Mouse (Mus musculus): ENCODE measurements around the gene Rpgrip1.
"Not testable (repeated sequence)": the region's sequence is repeated elsewhere in the genome, so short reads cannot be mapped to it uniquely, and the experiment has no call there.

Gene Rpgrip1

DNA sequence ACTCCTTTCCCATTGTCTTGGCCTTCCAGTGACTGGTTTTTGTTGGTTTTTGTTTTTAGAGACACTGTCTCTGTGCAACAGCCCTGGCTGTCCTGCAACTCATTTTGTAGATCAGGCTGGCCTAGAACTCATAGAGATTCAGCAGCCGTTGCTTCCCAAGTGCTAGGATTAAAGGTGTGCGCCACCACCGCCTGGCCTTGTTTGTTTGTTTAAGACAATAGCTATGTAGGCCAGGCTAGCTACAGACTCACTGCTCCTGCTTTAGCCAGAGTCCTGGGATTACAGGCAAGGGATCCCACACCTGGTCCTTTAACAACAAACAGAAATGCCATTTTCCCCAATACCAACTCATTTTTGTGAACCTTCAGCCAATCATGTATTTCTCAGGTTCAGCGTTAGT is at the start of gene Rpgrip1:
Gene Rpgrip1, plus strand, starts transcription at position 359 of the 400 bp plus-strand sequence.
- DNase-seq: no peak

DNA sequence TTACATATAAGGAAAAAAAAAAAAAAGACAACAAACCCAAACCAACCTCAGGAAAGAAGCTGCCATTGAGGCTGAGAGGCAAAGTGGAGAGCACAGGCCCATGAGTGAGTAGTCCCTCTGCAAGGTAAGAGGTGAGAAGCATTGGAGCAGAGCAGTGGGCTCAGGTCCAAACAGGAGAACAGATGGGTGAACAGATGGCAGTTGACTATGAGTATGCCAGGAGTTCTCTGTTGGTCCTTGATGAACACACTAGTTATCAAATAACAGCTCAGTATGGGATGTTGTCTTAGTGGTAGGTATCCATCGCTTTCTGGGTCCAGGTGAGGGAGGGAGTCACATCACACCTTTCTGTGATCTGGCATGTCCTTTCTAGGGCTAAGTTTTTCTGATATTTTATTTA is 49.7 kb upstream of the Rpgrip1 start:
- DNase-seq: no peak

- no peak for DNase-seq
These were observed 48.7 kb upstream of the Rpgrip1 start for GRCm38 (mm10) chr14:52061798-52062197.

GRCm38 (mm10) chr14:52066135-52066534 is 44.4 kb upstream of the Rpgrip1 start:
- no peak for DNase-seq

DNA sequence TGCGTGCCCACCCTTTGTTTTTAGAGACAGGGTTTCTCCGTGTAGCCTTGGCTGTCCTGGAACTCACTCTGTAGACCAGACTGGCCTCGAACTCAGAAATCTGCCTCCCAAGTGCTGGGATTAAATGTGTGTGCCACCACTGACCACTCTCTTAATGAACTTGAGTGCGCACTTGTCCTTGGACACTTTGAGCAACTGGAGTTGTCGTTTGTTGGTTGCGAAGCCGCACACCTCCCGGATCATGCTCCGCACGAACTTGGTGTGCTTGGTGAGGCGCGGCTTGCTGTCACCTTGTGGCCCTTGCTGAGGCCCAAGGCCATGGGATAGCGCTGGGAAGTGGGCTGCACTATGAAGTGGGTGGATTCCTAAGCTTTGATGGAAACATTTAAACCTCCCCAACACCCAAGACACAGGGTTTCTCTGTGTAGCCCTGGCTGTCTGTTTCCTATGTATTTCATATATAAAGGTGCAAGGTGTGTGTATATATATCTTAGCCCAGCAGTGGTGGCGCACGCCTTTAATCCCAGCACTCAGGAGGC is 38.8 kb upstream of the Rpgrip1 start:
- DNase-seq: no peak

- DNase-seq: no peak
These were observed 27.4 kb upstream of the Rpgrip1 start for GRCm38 (mm10) chr14:52083083-52083482.

DNA sequence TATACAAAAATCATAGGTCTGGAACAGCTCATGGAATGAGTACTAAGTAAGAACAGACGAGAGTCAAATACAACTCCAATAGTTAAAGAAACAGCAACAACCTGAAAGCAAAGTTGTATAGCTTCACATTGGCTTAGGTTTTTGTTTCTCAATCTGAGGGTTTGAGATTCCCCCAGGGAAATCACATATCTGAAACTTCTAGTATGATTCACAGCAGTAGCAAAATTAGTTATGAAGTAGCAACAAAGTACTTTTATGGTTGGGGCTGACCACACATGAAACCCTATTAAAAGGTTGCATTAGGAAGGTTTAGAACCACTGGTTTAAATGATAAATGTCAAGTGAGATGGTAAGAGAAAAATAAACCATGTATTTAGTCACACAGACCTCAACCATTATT is 16.0 kb upstream of the Rpgrip1 start:
- DNase-seq: no peak

DNA sequence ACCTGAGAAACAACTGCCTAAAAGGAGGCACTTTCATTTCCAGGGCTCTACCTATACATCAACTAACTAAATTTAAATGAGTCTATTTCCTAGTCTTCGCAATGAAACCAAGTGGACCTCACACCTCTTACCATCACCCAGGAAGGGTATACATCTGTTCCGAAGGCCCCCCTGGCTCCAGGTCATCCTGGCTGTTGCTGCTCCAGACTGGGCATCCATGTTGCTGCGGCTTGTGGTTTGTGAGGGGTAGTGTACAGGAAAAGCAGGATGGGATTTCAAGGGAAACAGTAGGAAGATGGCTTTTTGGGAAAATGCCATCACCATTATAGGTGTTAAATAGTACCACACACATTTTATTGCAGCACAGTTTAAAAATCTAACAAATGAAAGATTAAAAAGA is 13.3 kb upstream of the Rpgrip1 start:
- DNase-seq: not testable (repeated sequence)

- not testable (repeated sequence) for DNase-seq
These were observed 12.1 kb upstream of the Rpgrip1 start for GRCm38 (mm10) chr14:52098387-52098786.

DNA sequence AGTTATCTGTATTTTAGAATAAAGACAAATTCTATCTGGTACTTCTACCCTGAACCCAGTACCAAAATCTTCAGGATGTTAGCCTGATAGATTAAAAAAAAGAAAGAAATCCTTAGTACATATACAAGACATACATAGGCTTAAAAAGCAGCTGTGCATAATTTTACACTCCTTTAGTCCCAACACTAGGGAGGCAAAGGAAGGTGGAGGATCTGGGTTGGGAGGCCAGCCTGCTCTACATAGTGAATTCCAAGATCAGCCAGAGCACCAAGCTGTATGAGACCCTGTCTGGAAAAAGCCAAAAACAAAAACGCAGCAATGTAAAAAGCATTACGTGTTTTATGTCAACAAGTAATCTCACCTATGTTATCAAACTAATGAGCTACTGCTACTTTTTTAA is 10.9 kb upstream of the Rpgrip1 start:
- no peak for DNase-seq

DNA sequence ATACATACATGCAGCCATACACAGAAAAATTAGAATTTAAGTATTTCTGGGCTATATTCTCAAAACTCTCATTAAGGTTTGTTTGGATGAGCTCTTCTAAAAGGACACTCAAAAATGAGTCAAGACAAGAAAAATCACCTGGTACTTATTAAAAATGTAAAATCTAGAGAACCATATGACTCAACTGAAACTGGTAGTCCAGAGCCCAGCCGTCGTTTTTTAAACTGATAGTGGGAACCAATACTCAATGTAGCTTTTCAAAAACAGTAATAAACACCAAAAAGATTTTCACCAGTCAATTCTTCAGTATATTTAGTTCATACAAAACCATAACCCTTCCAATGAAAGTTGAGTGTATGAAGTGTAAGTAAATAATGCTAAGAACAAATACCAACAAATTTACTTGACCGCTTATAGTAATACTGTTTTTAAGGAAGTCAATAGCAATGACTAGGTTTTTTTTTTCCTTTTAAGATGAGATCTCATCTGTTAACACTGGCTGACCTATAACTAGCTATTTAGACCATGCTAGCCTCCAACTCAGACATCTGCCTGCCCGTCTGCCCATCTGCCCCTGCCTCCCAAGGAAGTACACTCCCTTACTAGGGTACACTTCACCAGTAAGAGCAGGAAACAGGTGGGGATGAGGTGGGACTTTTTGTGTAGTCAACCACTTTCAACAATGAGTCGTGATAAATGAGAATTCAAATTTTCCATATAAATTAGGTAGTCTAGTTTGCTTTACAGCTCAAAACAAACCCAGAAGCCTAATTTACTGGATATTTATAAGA is 10.1 kb upstream of the Rpgrip1 start:
- no peak for DNase-seq

- DNase-seq: no peak
These were observed 9.0 kb upstream of the Rpgrip1 start for GRCm38 (mm10) chr14:52101285-52102157.

DNA sequence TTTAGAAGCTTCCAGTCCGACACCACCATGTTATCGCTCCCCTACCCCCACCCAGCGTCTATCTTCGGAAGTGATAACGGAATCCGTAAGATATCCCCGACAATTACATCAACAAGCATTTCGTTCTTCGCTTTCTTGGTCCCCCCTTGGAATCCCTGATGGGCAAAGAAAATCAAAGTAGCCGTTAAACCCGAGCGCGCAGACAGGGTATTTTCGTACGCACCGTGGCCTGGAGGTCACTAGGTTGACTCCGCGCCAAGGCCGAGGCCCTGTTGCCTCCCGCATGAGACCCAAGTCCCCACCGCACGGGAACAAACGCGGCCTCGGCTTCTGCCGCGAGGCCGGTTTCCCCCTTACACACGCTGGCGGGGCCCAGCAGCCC is 7.0 kb upstream of the Rpgrip1 start:
- no peak for DNase-seq

GRCm38 (mm10) chr14:52103856-52104676 is 6.4 kb upstream of the Rpgrip1 start, which contains the start of gene Hnrnpc:
TSS of gene Hnrnpc (minus strand) at chr14:52104028.
- peak; percentile 99 for DNase-seq

DNA sequence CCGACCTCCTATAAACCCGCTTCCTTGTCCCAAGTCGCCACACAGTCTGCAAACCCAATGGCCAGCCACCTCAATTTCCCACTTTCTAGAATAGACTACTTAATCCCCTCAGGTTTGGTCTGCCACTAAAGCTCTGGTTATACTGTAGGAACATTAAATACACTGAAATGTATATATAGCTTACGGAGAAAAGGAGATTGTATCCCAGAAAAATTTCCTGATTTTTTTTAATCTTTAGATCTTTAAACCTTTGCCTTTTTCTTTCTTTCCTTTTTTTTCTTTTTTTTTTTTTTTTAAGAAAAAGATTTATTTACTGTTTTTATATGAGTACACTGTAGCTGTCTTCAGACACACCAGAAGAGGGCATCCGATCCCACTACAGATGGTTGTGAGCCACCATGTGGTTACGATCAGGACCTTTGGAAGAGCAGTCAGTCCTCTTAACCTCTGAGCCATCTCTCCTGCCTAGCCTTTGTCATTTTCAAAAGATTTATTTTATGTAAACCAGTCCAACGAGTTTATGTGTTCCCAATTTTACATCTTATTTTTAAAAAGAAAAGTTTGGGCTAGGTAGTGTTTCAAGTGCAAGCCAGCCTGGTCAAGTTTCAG is 5.7 kb upstream of the Rpgrip1 start:
- no peak for DNase-seq

GRCm38 (mm10) chr14:52105308-52105707 is 5.2 kb upstream of the Rpgrip1 start:
- DNase-seq: no peak

GRCm38 (mm10) chr14:52106741-52107140 is 3.8 kb upstream of the Rpgrip1 start:
- DNase-seq: peak in 1 of 2 experiments; percentile 11

- DNase-seq: no peak
These were observed 2.5 kb upstream of the Rpgrip1 start for GRCm38 (mm10) chr14:52108025-52108424.

GRCm38 (mm10) chr14:52114101-52114500 is 3.6 kb downstream of the Rpgrip1 start:
- DNase-seq: no peak

GRCm38 (mm10) chr14:52117241-52117640 is 6.7 kb downstream of the Rpgrip1 start:
- no peak for DNase-seq

GRCm38 (mm10) chr14:52118456-52118822 is 7.9 kb downstream of the Rpgrip1 start:
- no peak for DNase-seq

Data from spleen, adult 18-20 months (tissue).